Mouse (Mus musculus) layer of hippocampus, postnatal 36 days (tissue): ENCODE results near the gene Nkx1-1. TPM values are rescaled to one million over a fixed set of nuclear protein-coding genes. Genes with fewer than 3 reads are reported as not detected.

Experiments
- DNase-seq, 2 experiments: peaks; one replicate each; pipeline ENCODE4 v3.0.0; 2022
- total RNA-seq, 2 experiments: library from RNA; stranded (reverse); gene quantifications; 2 replicates each; pipeline ENCODE4 v1.2.3; 2021

Gene Nkx1-1
- total RNA-seq, result not detected

DNA sequence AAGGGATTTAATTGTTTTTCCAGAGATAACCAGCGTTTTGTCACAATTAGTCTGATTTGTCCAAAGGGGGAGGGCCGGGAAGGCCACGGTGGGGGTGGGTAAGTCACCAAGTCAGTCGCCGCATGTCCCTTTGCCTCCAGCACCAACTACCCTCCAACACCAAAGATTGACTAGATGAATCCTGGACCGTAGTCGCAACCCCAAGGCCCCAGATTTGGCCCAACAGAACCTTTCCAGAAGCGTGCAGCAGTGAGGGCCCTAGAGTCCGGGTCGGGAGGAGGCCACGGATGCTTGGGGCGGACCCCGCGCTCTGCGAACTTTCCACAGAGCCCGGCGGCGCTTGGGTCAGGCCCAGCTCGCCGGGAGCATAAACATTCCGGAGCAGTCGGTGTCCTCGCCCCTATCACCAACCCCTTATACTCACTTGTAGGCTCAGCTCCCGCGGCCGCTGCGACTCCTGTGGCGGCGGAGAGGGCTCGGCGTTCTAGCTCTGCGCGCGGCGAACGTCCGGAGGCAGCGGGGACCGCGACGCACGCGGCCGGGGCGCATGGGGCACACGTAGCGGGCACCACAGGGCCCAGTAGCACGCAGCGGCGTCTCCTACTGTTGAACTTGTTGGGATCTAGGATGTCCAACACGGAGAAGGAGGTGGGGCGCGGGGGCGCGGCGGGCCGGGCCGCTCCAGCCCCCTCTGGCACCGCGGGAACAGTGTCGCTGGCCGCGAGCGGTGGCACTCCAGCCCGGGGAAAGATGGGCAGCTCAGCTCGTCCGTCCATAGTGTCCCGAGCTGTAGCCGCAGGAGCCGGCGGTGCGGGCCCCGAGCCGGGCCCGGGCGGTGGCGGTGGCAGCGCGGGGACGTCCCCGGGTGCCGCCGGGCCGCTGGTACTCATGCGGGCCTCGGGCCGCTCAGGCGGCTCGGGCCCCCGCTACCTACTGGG lies at the start of gene Nkx1-1:
Gene Nkx1-1, minus strand, starts transcription at position 776 of the 938 bp plus-strand sequence.
- DNase-seq, result no peak

DNA sequence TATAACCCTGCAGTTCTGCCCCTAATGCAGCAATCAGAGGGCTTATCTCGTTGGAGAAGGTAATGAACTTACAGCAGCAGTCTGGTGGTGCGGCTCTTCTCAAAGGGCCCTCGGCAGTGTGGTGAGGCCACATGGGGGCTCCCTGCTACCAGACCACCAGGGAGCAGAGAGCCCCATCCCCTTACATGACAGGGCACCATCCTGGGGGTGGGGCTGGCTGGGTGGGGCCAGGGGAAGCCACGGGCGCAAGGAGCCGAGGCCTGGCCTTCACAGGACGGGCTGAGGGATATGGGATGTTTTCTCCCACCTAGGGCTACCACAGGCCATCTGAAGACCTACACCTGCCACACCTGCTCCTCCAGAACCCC lies 47.5 kb upstream of the Nkx1-1 start:
- DNase-seq, result no peak

DNA sequence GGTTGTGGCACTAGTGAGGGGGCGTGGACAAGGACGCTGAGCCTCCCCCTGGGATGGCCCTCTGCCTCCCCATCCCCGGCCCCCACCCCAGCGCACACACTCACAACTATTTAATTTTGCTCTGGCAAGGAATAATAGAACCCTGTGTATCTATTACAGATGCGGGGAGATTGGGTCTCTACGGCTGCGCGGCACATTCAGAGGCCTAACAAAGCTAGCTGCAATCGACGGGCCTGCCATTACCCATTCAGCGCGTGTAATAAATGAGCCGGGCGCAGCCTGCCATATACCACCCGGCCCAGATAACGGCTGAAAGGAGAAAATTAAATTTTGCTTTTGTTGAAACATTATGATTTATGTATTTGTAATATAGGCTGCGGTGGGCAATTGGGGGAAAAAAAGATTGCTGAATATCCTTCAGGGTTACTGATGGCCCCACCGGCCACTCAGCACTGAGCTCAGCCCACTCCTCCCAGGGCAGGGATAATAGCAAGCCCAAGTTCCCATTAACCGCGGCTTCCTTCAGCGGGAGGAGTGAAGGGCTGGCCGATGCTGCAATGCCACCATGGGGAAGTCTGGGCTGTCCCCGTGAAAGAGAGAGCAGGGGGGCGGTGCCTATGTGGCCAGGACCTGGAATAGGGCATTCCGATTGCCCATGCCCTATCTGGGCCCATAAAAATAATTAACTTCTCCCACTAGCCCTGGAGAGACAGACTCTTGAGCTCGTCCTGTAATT lies 47.0 kb upstream of the Nkx1-1 start:
- no peak for DNase-seq

DNA sequence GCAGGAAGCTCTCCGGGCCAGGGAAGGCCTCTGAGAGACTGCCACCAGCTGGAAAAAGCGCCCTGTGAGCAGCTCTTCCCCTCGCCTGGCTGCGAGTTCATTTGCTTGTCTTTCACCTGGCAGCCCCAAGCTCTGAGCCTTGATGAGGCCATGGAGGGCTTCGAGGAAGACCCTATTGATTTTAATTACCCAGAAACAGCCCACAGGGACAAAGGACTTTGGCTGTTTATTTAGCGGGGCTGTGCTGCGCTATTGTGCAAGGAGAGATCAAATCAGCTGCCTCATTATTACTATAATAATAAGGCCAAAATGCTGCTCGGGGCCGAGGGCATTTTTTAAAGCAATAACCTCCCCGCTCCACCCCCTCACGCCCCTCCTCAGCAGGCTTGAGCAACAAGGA lies 31.7 kb upstream of the Nkx1-1 start:
- DNase-seq, result no peak

DNA sequence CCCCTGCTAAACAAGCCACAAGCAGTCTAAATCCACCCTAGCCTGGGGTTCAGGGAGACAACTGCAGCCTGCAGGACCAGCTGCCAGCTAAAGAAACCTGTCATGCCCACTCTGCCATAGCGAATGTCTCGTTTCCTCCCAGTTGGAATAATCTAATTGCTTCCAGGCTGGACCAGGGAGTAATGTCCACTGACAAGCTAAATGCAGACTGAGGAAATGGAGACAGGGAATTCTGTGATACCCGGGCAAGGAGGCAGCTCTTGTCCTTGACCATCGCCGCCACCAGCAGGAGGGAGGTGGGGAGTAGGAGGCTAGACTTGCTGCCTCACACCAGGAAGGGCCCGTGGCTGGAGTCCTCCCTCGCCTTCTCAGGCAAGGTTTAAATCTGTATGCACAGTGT lies 30.6 kb upstream of the Nkx1-1 start:
- no peak for DNase-seq

DNA sequence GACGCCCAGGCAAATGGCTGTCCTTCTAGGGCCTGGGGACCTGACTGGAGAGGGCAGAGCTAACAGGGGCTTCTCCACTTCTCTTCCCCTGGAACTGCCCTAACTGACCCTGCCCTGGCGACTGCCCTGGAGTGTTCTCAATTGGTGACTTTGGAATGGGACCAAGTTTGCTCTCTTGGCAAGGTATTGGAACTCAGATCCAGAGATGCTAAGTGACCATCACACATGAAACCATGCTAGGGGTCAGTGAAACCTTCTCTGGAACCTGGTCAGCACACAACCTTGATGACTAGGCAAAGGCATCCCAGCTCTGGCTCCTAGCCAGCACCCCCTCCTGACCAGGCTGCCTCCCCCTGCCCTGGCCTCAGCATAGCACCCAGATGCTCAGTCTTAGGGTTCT lies 25.3 kb upstream of the Nkx1-1 start:
- DNase-seq, result no peak

DNA sequence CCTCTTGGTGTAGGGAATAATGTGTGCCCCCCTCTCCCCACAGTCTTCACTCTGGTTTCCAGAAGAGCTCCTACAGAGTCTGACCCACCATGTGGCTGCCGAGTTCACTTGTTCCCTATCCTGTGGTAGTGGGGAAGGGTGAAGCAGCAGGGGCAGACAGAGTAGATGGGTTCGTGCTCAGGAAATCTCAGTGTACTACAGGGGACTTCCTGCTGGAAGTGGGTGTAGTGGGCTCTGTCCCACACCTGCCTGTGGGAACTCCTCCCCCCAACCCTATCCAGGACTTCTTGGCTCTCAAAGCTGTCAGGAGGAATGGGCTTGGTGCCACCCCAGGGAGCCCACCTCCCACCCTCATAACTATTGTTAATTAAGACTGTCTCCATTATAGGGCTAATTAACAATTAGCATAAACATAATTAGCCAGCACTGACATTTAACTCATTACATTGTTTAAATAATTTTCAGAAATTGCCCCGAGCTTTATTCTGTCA lies 24.4 kb upstream of the Nkx1-1 start:
- DNase-seq, result no peak

DNA sequence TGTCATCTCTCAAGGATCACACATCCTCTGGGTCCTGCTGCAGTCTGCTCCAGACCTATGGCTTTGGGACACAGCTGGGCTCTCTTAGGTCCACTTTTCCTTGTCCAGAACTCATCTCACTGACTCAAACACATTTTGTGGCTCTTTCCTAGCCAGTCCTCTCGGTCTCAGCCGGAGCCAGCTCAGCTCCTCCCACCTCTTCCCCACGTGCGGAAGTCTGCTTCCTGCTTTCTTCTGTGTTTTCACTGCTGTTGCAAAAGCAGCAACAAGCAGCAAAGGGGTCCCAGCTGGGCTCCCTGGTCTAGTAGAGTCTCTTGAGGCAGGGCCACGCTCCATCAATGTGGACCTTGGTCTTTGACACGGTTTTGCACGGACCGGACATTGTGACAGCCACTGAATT lies 22.0 kb upstream of the Nkx1-1 start:
- no peak for DNase-seq

DNA sequence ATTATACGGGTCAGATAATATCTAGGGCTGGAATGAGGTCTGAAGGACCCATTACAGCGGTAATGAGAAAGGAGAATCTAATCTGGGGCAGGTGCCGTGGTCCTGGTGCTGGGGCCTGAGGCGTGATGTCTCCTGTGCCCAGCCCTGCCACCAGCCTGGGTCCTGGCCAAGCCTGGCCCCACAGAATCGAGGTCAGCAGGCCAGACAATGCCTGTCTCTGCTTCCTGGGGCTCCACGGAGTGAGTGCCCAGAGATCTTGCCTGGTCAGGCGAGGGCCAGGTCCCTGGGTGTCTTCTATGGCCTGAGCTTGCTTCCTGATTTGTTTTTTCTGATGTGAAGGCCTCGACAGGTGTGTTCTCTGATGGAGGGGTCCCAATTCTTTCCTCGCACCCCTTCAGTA lies 10.0 kb upstream of the Nkx1-1 start:
- no peak for DNase-seq

DNA sequence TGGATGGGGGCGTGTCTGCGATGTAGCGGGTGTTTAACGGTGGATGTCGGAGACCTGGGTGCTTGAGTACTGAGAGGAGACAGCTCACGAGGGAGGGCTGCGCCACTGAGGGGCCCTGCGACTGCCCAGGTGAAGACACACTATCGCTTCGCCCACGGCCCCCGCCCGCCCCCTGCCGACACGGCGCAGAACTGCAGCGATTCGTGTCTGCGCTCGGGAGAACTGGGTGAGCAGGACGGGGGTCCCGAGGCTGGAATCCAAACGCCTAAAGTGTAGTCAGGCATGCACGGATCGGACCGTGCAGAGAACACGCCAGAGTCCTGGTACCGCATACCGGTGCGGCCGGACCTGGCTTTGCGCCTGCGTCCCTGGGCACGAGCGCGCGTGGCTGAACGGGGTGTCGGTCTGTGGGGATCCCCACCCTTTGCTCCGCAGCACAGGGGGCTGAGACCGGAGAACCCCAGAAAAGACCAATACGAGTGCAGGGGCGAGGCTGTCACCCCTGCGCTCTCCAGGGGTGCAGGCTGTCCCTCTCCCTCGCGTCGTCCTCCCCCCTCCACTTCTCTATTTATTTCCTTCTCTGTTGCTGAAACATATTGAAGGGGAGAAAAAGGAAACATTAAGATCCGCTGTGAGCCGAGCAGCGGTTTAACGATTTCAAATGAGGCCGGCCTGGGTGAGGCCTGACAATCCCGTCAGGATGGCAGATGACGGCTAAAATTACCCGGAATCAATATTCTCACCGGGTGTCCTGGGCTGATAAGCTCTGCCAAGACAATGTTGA lies 9.3 kb upstream of the Nkx1-1 start:
- DNase-seq, result peak in 1 of 2 experiments; percentile 46

DNA sequence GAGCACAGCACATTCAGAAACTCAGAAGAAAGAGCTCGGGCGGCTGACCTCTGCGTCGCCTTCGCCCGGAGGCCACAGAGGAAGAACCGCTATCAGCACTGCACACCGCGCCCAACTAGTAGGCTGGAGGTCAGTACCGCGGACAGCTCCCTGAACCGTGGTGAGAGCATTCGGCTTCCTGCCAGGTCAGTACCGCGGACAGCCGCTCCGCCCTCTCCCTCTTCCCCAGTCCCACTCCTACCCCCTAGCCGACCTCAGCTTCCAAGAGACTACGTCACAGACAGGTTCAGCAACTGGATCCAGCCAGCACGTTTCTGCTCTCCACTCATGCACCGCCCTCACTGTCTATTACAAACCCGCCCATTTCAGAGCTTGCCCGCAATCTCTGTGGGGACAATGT lies 4.4 kb upstream of the Nkx1-1 start:
- DNase-seq, result peak; percentile 45 to 57

DNA sequence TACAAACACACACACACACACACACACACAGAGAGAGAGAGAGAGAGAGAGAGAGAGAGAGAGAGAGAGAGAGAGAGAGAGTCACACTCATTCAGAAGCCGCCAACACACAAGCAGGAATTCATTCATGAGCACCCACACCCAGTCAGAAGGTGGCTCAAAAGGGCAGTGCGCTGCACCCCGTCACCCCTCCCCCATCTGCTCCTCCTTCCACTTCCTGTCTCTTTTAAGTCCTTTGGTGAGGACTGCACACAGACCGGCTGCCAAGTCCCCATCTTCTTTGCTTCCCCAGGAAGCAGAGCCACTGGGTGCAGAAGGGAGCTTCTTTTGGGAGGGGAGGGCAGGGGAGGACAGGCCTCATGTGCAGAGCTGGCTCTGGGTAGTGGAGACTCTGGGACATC lies 2.2 kb upstream of the Nkx1-1 start:
- DNase-seq, result no peak

DNA sequence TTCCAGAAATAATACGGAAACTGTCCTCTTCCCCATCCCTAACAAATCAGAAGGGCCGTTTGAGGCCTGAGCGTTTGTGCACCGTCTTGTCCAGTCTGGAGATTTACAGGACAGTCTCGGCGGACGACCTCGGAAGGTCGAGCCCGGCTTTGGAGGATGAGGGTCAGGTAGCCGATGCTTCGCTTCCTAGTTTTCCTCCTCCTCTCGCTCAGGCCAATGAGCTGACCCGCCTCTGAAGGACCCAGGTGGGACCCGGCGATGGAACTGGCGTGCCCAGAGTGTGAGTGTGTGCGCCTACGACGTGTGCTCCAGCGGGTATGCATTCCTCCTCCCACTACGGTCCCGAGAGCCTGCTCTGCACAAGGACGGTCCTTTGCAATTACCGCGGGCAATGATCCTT lies 1.4 kb upstream of the Nkx1-1 start:
- no peak for DNase-seq

DNA sequence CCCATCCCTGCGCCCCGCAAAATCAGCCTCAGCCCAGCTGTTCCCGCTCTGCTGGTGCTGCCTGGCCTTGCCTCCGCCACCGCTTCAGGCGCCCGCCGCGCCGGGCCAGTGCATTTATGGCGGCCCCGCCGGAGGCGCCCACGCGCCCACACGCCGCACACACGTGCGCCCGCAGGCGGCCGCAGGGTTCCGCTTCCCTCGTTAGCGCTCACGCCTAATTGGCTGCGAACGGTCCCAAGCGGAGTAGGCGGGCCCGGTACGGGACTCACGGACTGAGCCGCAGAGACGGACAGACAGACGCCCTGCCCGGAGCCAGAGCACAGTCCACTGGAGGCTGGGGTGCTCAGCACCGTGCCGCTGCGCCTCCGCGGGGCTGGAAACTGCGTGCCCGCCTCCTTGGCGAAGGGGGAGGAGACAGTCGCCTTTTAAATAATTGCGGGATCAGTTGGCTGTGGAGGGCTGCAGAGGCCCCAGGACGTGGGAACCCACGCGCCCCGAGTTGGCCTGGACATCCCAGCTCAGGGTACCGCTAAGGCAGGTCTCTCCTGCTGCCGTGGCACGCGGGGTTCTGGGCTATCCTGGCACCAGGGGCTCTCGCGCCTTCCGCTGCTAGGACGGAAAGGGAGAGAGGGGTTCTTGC lies 485 bp upstream of the Nkx1-1 start:
- no peak for DNase-seq

DNA sequence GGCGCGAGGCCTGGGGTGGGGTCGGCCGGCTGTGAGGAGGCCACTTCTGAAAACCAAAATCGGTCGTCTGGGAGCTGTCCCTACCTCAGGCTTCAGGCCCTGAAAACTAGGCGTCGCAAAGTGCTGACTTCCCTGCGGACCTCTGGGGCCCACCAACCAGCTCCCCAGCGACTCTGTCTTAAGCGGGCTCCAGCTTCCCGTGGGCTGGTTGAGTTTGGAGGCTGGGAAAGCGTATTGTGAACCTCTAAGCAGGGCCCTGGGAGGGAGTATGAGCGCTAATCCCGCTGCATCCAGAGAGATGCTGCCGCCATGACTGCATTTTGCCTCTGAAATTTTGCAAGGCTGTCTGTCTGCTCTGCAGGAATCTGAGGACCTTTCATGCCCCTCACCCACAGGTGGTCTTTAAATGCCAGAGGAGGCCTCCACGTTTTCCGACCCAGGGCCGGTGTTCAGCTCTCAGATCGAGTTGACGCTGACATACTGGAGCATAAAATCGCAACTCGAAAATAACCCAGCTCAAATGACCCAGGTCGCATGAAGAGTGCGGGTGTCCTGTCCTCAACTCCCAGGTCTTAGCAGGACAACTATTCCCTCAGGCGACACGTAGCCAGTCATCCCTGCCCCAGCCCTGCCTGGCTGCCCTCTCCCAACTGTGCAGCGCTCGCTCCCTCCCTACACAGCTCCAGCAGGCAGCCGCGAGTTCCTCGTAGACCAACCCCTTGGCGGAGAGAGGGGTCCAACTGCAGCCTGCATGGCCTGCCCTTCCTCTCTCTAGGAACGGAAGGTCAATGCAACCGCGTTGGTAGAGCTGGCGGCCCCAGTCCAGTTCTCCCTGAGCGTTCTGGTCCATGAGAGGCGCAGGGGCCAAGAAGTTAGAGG lies 1.5 kb downstream of the Nkx1-1 start:
- no peak for DNase-seq

DNA sequence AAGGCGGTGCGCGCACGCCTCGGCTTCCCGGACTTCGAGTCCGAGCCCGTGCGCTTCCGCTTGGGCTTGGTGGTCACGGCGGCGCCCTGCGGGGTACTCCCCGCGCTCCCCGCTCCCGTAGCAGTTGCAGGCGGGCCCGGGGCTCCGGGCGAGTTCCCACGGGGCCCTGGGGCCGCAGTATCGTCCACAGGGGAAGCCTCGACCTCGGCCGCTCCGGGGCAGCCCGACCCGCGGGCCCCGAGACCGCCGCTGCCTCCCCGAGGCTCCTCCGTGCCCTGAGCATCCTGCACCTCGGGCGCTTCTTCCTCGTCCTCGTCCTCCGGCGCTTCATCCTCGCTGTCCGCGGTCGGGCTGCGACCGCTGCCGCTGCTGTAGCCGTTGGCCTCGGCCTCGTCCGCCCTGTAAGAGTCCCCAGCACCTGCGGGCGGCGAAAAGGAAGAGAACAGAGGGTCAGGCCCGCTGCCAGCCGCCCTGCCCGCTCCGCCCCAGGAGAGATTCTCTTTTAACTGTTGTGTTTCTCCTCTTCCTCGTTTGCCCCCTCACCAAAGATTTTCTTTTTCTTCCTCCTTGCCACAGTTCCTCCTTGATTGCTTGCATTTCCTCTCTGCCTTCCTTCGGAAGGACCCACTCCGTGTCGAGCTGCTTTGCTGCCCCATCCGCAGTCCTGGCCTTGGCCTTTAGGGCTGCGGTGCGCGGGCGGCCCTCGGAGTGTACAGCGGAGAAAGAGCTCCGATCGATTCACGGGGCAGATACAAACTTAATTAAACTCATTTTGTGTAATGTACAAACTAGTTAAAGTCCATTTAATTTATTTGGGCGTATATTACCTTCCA lies 2.4 kb downstream of the Nkx1-1 start:
- no peak for DNase-seq

DNA sequence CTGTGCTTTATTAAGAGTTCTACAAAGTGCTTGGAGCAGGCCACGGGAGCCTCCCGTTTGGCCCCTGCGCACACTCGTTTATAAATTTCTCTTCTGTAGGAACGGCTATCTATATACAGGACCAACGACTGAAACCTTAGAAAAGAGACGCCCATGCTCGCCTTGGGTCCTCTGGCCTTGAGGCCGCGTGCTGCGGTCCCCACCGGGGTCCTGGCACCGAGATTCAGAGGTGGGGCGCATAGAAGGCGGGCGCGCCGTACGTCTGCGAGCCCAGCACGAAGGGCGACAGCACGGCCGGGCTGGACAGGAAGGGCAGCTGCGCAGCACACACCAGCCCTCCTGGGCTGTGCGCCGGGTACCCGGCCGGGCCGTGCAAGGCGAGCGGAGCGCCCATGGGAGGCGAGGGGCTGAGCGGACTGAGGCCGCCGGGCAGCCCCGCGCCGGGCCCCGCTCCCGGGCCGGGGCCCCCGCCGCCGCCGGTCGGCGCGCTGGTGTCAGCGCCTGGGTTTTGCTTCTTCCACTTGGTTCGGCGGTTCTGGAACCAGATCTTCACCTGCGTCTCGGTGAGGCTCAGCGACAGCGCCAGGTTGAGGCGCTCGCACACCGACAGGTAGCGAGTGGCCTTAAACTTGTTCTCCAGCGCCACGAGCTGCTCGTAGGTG lies 3.1 kb downstream of the Nkx1-1 start:
- DNase-seq, result peak in 1 of 2 experiments; percentile 12

DNA sequence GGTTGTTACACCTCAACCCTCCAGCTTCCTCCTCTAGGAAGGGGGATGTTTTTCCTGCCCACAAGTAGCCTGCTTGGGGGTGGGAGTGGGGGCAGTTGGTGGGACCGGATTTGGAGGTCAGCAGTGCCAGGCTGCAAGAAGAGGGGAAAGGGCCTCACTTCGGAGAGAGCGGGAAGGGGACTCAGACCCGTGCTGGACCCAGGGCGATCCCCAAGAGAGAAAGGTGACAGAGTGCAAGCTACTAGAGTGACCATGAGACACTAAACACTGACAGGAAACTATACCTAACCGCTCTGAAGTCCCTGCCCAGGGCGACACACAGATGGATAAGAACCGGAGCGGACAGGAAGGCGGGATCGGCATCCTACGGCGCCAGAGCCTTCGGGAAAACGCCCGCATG lies 3.7 kb downstream of the Nkx1-1 start:
- DNase-seq, result no peak

DNA sequence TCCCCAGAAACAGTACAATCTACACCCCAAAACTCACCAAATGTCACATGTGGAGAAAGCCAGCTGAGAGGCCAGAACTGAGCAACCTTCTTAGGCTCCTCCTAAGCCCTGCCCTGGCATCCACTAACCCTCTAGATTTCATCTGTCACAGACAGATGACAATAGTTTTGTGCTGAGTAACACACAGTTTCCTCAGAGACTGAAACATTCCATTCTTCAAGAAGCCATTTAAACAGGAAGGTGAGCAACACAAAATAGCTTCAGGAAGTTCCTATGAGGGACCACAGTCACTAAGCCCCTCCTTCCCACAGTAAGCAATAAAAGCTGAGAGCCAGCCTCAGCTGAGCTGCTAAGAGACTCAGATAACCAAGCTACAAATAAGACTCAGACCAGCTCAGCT lies 6.3 kb downstream of the Nkx1-1 start:
- no peak for DNase-seq

DNA sequence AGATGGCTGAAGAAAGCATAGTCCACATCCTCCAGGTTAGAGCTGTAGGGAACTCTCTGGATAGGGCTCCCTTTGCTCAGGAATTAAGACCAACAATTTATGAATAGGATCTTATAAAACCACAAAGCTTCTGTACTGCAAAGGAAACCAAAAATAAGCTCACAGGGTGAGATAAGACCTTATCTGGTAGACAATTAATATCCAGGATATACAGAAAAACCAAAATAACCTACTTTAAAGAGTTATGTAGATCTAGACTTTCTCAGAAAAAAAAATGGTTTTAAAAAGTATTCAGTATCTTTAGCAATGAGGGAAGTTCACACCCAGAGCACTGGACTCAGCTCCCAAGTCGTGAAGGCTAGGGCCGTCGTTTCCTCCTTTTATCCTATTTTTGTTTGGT lies 13.5 kb downstream of the Nkx1-1 start:
- no peak for DNase-seq
